Mouse (Mus musculus) forebrain, embryonic 14.5 days (tissue): ENCODE measurements at regions not wholly inside any gene's neighbourhood (a gene's known extent, or its start where the extent isn't known, plus 50 kb on each side); places are given as distances from the start of the nearest gene placed in this dataset.
"Not testable (repeated sequence)": the region's sequence is repeated elsewhere in the genome, so short reads cannot be mapped to it uniquely, and the experiment has no call there.

Experiments
- ATAC-seq: fragments of 200-750 bp; cut with Nextera tagmentation; 2 replicates; pipeline ENCODE4 v1.8.0; 2017; ENCODE audit warnings: mild to moderate bottlenecking, moderate library complexity
- DNase-seq: peaks from one replicate; pipeline ENCODE4 v3.0.0-alpha.2; 2015; ENCODE audit warnings: low spot score
- H3K27ac ChIP-seq: fragments of 300-500 bp; sonication (generic); 2 replicates; pipeline ENCODE4 v1.5.1; 2014; ENCODE audit warnings: low read depth, mild to moderate bottlenecking, control low read depth, low read length, moderate library complexity
- H3K27me3 ChIP-seq: fragments of 300-500 bp; sonication (generic); replicated peaks from 2 replicates; pipeline ENCODE4 v1.6.1; 2014; ENCODE audit warnings: low read length, control low read depth, mixed read lengths; ENCODE audit not compliant: control insufficient read depth, insufficient read depth
- H3K36me3 ChIP-seq: fragments of 300-500 bp; sonication (generic); 2 replicates; pipeline ENCODE4 v1.6.1; 2014; ENCODE audit warnings: low read length, control low read depth; ENCODE audit not compliant: control insufficient read depth, insufficient read depth
- H3K4me1 ChIP-seq: fragments of 300-500 bp; sonication (generic); 2 replicates; pipeline ENCODE4 v1.6.1; 2014; ENCODE audit warnings: antibody characterized with exemption, low read length, control low read depth; ENCODE audit not compliant: control insufficient read depth, insufficient read depth
- H3K4me2 ChIP-seq: fragments of 300-500 bp; sonication (generic); 2 replicates; pipeline ENCODE4 v1.6.1; 2014; ENCODE audit warnings: mild to moderate bottlenecking, control low read depth, low read length
- H3K4me3 ChIP-seq: fragments of 300-500 bp; sonication (generic); 2 replicates; pipeline ENCODE4 v1.5.1; 2014; ENCODE audit warnings: low read depth, low read length, control low read depth
- H3K9ac ChIP-seq: fragments of 300-500 bp; sonication (generic); 2 replicates; pipeline ENCODE4 v1.6.1; 2014; ENCODE audit warnings: mild to moderate bottlenecking, low read length, control low read depth, moderate library complexity
- H3K9me3 ChIP-seq: fragments of 300-500 bp; sonication (generic); replicated peaks from 2 replicates; pipeline ENCODE4 v1.6.1; 2016; ENCODE audit warnings: low read length, control low read depth, mixed read lengths; ENCODE audit not compliant: control insufficient read depth
- WGBS: fragments of 180-500 bp; shearing (Covaris S2); extraction: QIAGEN DNeasy Blood & Tissue Kit; methylation state at CpG from one replicate; pipeline ENCODE4 v1.1.7; 2014; 5-methylcytosine and 5-hydroxymethylcytosine counted together

- ATAC-seq (no peak), DNase-seq (no peak)
- no peak overlapping the region for H3K4me3 ChIP-seq
- H3K4me2 ChIP-seq, result no peak overlapping the region
- no peak overlapping the region for H3K9ac ChIP-seq
- 0 out of 2 replicates have a peak, but pooled peaks cover 4% of the 10 kb centered on the region for H3K4me1 ChIP-seq
- H3K36me3 ChIP-seq, result no peaks in the 10 kb centered on the region
- H3K27ac ChIP-seq, result no peak overlapping the region
- 6% methylated on average over 1 of the region's 1 CpGs for WGBS
- H3K27me3 ChIP-seq, result no peaks in the 10 kb centered on the region
- no peaks in the 10 kb centered on the region for H3K9me3 ChIP-seq
Measured at GRCm38 (mm10) chr2:57185151-57185550, 52.3 kb upstream of the Gpd2 start.

- H3K36me3 ChIP-seq, H3K4me2 ChIP-seq, ATAC-seq, H3K4me3 ChIP-seq, H3K27ac ChIP-seq, DNase-seq, H3K4me1 ChIP-seq, H3K9me3 ChIP-seq, H3K9ac ChIP-seq, H3K27me3 ChIP-seq: not testable (repeated sequence)
- WGBS, result 80% methylated on average over 3 of the region's 3 CpGs
Measured at GRCm38 (mm10) chr2:57183108-57183507, 54.3 kb upstream of the Gpd2 start.

- Histone ChIP-seq H3K9me3 (no peaks in the 10 kb centered on the region), H3K27ac (peak overlapping the region; percentile 88), H3K4me1 (0 out of 2 replicates have a peak, but pooled peaks cover 4% of the 10 kb centered on the region), H3K4me3 (peak overlapping the region; percentile 56), H3K27me3 (no peaks in the 10 kb centered on the region), H3K4me2 (peak overlapping the region; percentile 51), H3K9ac (peak overlapping the region; percentile 69), H3K36me3 (no peaks in the 10 kb centered on the region)
- WGBS, result under 1% methylated on average over 37 of the region's 37 CpGs
- DNase-seq, result peak; percentile 96
- ATAC-seq, result peak; percentile 98
Measured at GRCm38 (mm10) chr2:57181692-57182541, 55.5 kb upstream of the Gpd2 start.

- DNase-seq (no peak), ATAC-seq (no peak; the same call in 1 of the 2 replicates)
- H3K27me3 ChIP-seq, result no peaks in the 10 kb centered on the region
- 14% methylated on average over 4 of the region's 4 CpGs for WGBS
- peak overlapping the region; percentile 51 for H3K4me2 ChIP-seq
- peak overlapping the region; percentile 69 for H3K9ac ChIP-seq
- H3K36me3 ChIP-seq, result no peaks in the 10 kb centered on the region
- no peaks in the 10 kb centered on the region for H3K9me3 ChIP-seq
- H3K27ac ChIP-seq, result peak overlapping the region; percentile 88; the same call in 1 of the 2 replicates
- 0 out of 2 replicates have a peak, but pooled peaks cover 4% of the 10 kb centered on the region for H3K4me1 ChIP-seq
- H3K4me3 ChIP-seq, result peak overlapping the region; percentile 56
Measured at GRCm38 (mm10) chr2:57181350-57181691, 56.1 kb upstream of the Gpd2 start.

- Histone ChIP-seq H3K36me3 (no peaks in the 10 kb centered on the region), H3K4me1 (0 out of 2 replicates have a peak, but pooled peaks cover 4% of the 10 kb centered on the region), H3K4me3 (no peak overlapping the region), H3K9ac (no peak overlapping the region), H3K27me3 (no peaks in the 10 kb centered on the region), H3K27ac (no peak overlapping the region), H3K9me3 (no peaks in the 10 kb centered on the region), H3K4me2 (no peak overlapping the region)
- no peak for DNase-seq
- ATAC-seq, result no peak
- WGBS, result 86% methylated on average over 6 of the region's 6 CpGs
Measured at GRCm38 (mm10) chr2:57178056-57178455, 54.3 kb upstream of the Nr4a2 start.

GRCm38 (mm10) chr2:57176547-57176946, 52.7 kb upstream of the Nr4a2 start:
- Histone ChIP-seq H3K9ac (no peak overlapping the region), H3K27me3 (no peaks in the 10 kb centered on the region), H3K4me2 (no peak overlapping the region), H3K4me1 (0 out of 2 replicates have a peak, but pooled peaks cover 4% of the 10 kb centered on the region), H3K9me3 (no peaks in the 10 kb centered on the region), H3K36me3 (no peaks in the 10 kb centered on the region), H3K27ac (no peak overlapping the region), H3K4me3 (no peak overlapping the region)
- WGBS, result 91% methylated on average over 7 of the region's 7 CpGs
- ATAC-seq, result no peak
- DNase-seq, result no peak

- no peak overlapping the region for H3K9ac ChIP-seq
- 71% methylated on average over 1 of the region's 1 CpGs for WGBS
- no peaks in the 10 kb centered on the region for H3K9me3 ChIP-seq
- H3K4me2 ChIP-seq, result no peak overlapping the region
- H3K27ac ChIP-seq, result no peak overlapping the region
- DNase-seq, result no peak
- H3K27me3 ChIP-seq, result no peaks in the 10 kb centered on the region
- ATAC-seq, result no peak
- no peaks in the 10 kb centered on the region for H3K36me3 ChIP-seq
- no peak overlapping the region for H3K4me3 ChIP-seq
- no peaks in the 10 kb centered on the region for H3K4me1 ChIP-seq
Measured at GRCm38 (mm10) chr2:57175219-57175618, 51.4 kb upstream of the Nr4a2 start.
